Mouse (Mus musculus): Measurements from ENCODE around the gene Gpx2.
A peak's percentile ranks its signal among the peaks of the same experiment; 100 is the strongest.

Gpx2 gene

GRCm38 (mm10) chr12:76795350-76795749, at the start of gene Gpx2:
TSS of gene Gpx2 (minus strand) at chr12:76795554.
- no peak for DNase-seq (ENCODE audit: low spot score)

- DNase-seq (ENCODE audit: low spot score): no peak
Measured at GRCm38 (mm10) chr12:76844346-76845061, 49.1 kb upstream of the Gpx2 start.

GRCm38 (mm10) chr12:76840081-76840480, 44.7 kb upstream of the Gpx2 start:
- DNase-seq (ENCODE audit: low spot score): no peak

- DNase-seq (ENCODE audit: low spot score): no peak
Measured at GRCm38 (mm10) chr12:76839298-76839697, 43.9 kb upstream of the Gpx2 start.

- DNase-seq (ENCODE audit: low spot score): no peak
Measured at GRCm38 (mm10) chr12:76837844-76838650, 42.7 kb upstream of the Gpx2 start.

GRCm38 (mm10) chr12:76837101-76837843, 41.9 kb upstream of the Gpx2 start:
- peak; percentile 96 for DNase-seq (ENCODE audit: low spot score)

- DNase-seq (ENCODE audit: low spot score): no peak
Measured at GRCm38 (mm10) chr12:76832704-76833103, 37.4 kb upstream of the Gpx2 start.

- no peak for DNase-seq (ENCODE audit: low spot score)
Measured at GRCm38 (mm10) chr12:76825283-76825682, 29.9 kb upstream of the Gpx2 start.

- DNase-seq (ENCODE audit: low spot score): no peak
Measured at GRCm38 (mm10) chr12:76822651-76823041, 27.3 kb upstream of the Gpx2 start, which contains the start of gene Rab15. TSS of gene Rab15 (minus strand) at chr12:76822908.

- DNase-seq (ENCODE audit: low spot score): no peak
Measured at GRCm38 (mm10) chr12:76822002-76822650, 26.8 kb upstream of the Gpx2 start.

- DNase-seq (ENCODE audit: low spot score): no peak
Measured at GRCm38 (mm10) chr12:76820615-76821014, 25.3 kb upstream of the Gpx2 start.

- no peak for DNase-seq (ENCODE audit: low spot score)
Measured at GRCm38 (mm10) chr12:76819816-76820215, 24.5 kb upstream of the Gpx2 start.

GRCm38 (mm10) chr12:76818908-76819307, 23.6 kb upstream of the Gpx2 start:
- DNase-seq (ENCODE audit: low spot score): peak; percentile 61

- DNase-seq (ENCODE audit: low spot score): no peak
Measured at GRCm38 (mm10) chr12:76818120-76818519, 22.8 kb upstream of the Gpx2 start.

GRCm38 (mm10) chr12:76817176-76817575, 21.8 kb upstream of the Gpx2 start:
- no peak for DNase-seq (ENCODE audit: low spot score)

- no peak for DNase-seq (ENCODE audit: low spot score)
Measured at GRCm38 (mm10) chr12:76816720-76817119, 21.4 kb upstream of the Gpx2 start.

- no peak for DNase-seq (ENCODE audit: low spot score)
Measured at GRCm38 (mm10) chr12:76814120-76814519, 18.8 kb upstream of the Gpx2 start.

- no peak for DNase-seq (ENCODE audit: low spot score)
Measured at GRCm38 (mm10) chr12:76813543-76813942, 18.2 kb upstream of the Gpx2 start.

- DNase-seq (ENCODE audit: low spot score): no peak
Measured at GRCm38 (mm10) chr12:76811006-76811405, 15.7 kb upstream of the Gpx2 start.

GRCm38 (mm10) chr12:76810491-76810890, 15.1 kb upstream of the Gpx2 start:
- DNase-seq (ENCODE audit: low spot score): no peak

- DNase-seq (ENCODE audit: low spot score): no peak
Measured at GRCm38 (mm10) chr12:76807796-76808195, 12.4 kb upstream of the Gpx2 start.

Data from left cerebral cortex, adult 11 months (tissue).